Mouse (Mus musculus) neural tube, embryonic 11.5 days (tissue): ENCODE data around the gene Canx. TPM values are rescaled to one million over a fixed set of nuclear protein-coding genes. Genes with fewer than 3 reads are reported as not detected.
A peak's percentile ranks its signal among the peaks of the same experiment; 100 is the strongest.

Experiments used
- ATAC-seq: fragments of 200-750 bp; cut with Nextera tagmentation; 2 replicates; pipeline ENCODE4 v1.8.0; 2017; ENCODE audit warnings: moderate number of reproducible peaks, mild to moderate bottlenecking, moderate TSS enrichment, moderate library complexity; ENCODE audit not compliant: insufficient read depth, low FRiP score, low TSS enrichment
- DNase-seq: peaks from one replicate; pipeline ENCODE4 v3.0.0-alpha.2; 2015; ENCODE audit warnings: low spot score
- H3K27ac ChIP-seq: fragments of 300-500 bp; sonication (generic); 2 replicates; pipeline ENCODE4 v1.5.1; 2014; ENCODE audit warnings: low read depth, mild to moderate bottlenecking, low read length
- H3K27me3 ChIP-seq: fragments of 300-500 bp; sonication (generic); 2 replicates; pipeline ENCODE4 v1.6.1; 2014; ENCODE audit warnings: mild to moderate bottlenecking, low read length, mixed read lengths; ENCODE audit not compliant: control insufficient read depth, insufficient read depth
- H3K36me3 ChIP-seq: fragments of 300-500 bp; sonication (generic); 2 replicates; pipeline ENCODE4 v1.6.1; 2014; ENCODE audit warnings: mild to moderate bottlenecking, low read length, moderate library complexity, mixed read lengths; ENCODE audit not compliant: control insufficient read depth, insufficient read depth
- H3K4me1 ChIP-seq: fragments of 300-500 bp; sonication (generic); 2 replicates; pipeline ENCODE4 v1.6.1; 2014; ENCODE audit warnings: low read length, mixed read lengths; ENCODE audit not compliant: control insufficient read depth, insufficient read depth
- H3K4me2 ChIP-seq: fragments of 300-500 bp; sonication (generic); 2 replicates; pipeline ENCODE4 v1.6.1; 2014; ENCODE audit warnings: low read depth, mild to moderate bottlenecking, moderate library complexity
- H3K4me3 ChIP-seq: fragments of 300-500 bp; sonication (generic); 2 replicates; pipeline ENCODE4 v1.5.1; 2014; ENCODE audit warnings: low read depth, low read length
- H3K9ac ChIP-seq: fragments of 300-500 bp; sonication (generic); 2 replicates; pipeline ENCODE4 v1.6.1; 2014; ENCODE audit warnings: mild to moderate bottlenecking, low read length
- H3K9me3 ChIP-seq: fragments of 300-500 bp; sonication (generic); 2 replicates; pipeline ENCODE4 v1.6.1; 2016; ENCODE audit warnings: low read length; ENCODE audit not compliant: control insufficient read depth
- WGBS: fragments of 180-500 bp; shearing (Covaris S2); extraction: QIAGEN DNeasy Blood & Tissue Kit; methylation state at CpG from one replicate; pipeline ENCODE4 v1.1.7; 2014; 5-methylcytosine and 5-hydroxymethylcytosine counted together
- polyA plus RNA-seq: library from polyadenylated mRNA; unstranded; fragments of >200 nt; fragmentation: Nextera tagmentation; extraction: Ambion mirVana; gene quantifications from 2 replicates; pipeline ENCODE4 v1.2.1, GENCODE M21; 2014

Gene Canx
- polyA plus RNA-seq, result 240 and 252 TPM in 2 replicates

GRCm38 (mm10) chr11:50325496-50326301 is at the start of gene Canx:
TSS of gene Canx (minus strand) at chr11:50325673.
- Histone ChIP-seq H3K36me3 (no peaks in the 10 kb centered on the region), H3K27me3 (no peaks in the 10 kb centered on the region), H3K9me3 (no peaks in the 10 kb centered on the region), H3K27ac (peak within 1 kb of the TSS; percentile 87), H3K4me2 (peak within 1 kb of the TSS; percentile 66), H3K4me3 (peak within 1 kb of the TSS; percentile 91), H3K4me1 (peaks cover 7% of the 10 kb centered on the region), H3K9ac (peak within 1 kb of the TSS; percentile 97)
- WGBS, result under 1% methylated on average over 63 of the region's 64 CpGs
- DNase-seq, result peak; percentile 98
- peak; percentile 98 for ATAC-seq

DNA sequence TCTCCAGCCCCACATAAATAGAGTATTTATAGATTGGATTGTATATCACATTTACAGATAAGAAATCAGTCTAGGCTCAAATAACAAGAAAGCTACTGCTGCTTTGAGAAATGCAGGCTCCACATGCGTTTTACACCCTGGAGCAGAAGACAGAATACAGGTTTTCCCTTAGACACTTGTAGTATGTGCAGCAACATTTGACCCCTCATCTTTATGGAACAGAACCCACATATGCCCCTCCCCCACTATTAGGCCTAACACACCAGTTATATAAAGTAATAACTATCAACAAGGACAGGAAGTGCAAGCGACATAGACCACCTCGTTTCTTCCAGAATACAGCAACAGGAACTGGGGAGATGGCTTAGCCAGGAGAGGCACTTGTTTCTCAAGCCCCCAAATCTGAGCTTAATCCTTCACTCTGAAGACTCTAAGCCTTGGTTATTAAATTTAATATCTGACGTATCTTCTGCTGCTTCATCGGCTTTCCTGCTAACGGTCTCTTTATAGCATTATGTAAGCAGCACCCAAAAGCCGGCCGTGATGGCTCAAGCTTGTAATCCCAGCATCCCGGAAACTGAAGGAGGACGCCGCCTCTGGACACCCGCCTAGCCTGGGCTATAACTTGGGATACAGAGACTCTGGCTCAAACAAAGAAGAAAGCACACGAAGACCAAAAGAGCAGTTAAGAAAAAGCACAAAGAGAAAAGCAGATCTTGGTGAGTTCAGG is 49.0 kb upstream of the Canx start:
- H3K4me2 ChIP-seq, result no peak overlapping the region
- DNase-seq, result no peak
- H3K27me3 ChIP-seq, result no peaks in the 10 kb centered on the region
- no peaks in the 10 kb centered on the region for H3K9me3 ChIP-seq
- peaks cover 4% of the 10 kb centered on the region for H3K4me1 ChIP-seq
- no peak overlapping the region for H3K4me3 ChIP-seq
- no peak overlapping the region for H3K27ac ChIP-seq
- no peak overlapping the region for H3K9ac ChIP-seq
- H3K36me3 ChIP-seq, result peaks cover 3% of the 10 kb centered on the region; the same call in 1 of the 2 replicates
- no peak for ATAC-seq
- WGBS, result 91% methylated on average over 13 of the region's 13 CpGs

DNA sequence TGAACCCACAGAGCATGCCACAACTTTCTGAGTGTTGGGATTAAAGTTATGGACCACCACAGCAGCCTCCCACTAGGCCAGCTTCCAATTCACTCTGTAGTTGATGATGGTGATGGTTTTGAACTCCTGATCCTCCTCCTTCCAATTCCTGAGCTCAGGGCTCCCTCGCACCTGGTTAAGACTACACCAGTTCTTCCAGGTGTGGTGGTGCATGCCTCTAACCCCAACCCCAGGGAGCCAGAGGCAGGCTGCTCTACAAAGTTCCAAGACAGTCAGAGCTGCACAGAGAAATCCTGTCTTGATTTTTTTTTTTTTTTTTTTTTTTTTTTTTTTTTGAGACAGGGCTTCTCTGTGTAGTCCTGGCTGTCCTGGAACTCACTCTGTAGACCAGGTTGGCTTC is 48.1 kb upstream of the Canx start:
- Histone ChIP-seq H3K36me3 (no peaks in the 10 kb centered on the region; the same call in 1 of the 2 replicates), H3K27me3 (no peaks in the 10 kb centered on the region), H3K27ac (no peak overlapping the region), H3K9ac (no peak overlapping the region), H3K4me3 (no peak overlapping the region), H3K9me3 (no peaks in the 10 kb centered on the region), H3K4me1 (0 out of 2 replicates have a peak, but pooled peaks cover 2% of the 10 kb centered on the region), H3K4me2 (no peak overlapping the region)
- WGBS, result 100% methylated on average over 1 of the region's 1 CpGs
- no peak for ATAC-seq
- no peak for DNase-seq

DNA sequence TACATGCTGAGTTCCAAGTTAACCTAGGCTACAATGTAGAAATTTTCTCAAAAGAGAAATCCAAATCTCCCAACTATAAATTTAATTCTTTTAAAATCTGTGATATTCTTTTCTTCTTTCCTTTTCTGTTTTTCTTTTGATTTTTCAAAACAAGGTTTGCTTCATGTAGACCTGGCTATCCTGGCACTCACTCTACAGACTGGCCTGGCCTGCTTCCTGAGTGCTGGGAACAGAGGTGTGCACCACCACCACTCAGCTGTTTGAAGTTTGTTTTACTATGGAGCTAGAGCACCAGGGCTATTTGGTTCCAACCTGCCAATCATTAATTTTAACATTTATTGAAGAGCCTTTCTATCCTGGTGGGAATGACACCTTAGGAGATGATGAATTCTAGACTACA is 47.6 kb upstream of the Canx start:
- Histone ChIP-seq H3K4me2 (no peak overlapping the region), H3K27ac (no peak overlapping the region), H3K36me3 (no peaks in the 10 kb centered on the region), H3K9ac (no peak overlapping the region), H3K4me1 (0 out of 2 replicates have a peak, but pooled peaks cover 2% of the 10 kb centered on the region), H3K27me3 (no peaks in the 10 kb centered on the region), H3K4me3 (no peak overlapping the region), H3K9me3 (no peaks in the 10 kb centered on the region)
- DNase-seq, result no peak
- ATAC-seq, result no peak

DNA sequence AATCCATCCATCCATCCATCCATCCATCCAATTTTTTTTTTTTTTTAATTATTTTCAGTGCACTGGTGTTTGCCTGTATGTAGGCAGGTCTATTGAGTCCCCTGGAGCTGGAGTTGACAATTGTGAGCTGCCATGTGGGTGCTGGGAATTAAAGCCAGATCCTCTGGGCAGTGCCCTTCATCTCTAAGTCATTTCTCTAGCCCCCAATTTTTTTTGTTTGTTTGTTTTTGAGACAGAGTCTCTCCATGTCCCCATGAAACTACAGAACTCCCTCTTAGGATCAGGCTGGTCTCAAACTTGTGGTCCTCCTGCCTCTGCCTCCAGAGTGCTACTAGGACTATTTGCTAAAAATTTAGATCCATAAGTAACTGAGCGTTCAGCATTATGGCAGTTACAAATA is 46.4 kb upstream of the Canx start:
- DNase-seq, result no peak
- H3K4me3 ChIP-seq, result no peak overlapping the region
- no peaks in the 10 kb centered on the region for H3K9me3 ChIP-seq
- H3K4me1 ChIP-seq, result 0 out of 2 replicates have a peak, but pooled peaks cover 2% of the 10 kb centered on the region
- no peak overlapping the region for H3K4me2 ChIP-seq
- no peak overlapping the region; the same call in 1 of the 2 replicates for H3K9ac ChIP-seq
- WGBS, result 92% methylated on average over 1 of the region's 1 CpGs
- no peak for ATAC-seq
- no peaks in the 10 kb centered on the region for H3K27me3 ChIP-seq
- no peak overlapping the region for H3K27ac ChIP-seq
- no peaks in the 10 kb centered on the region for H3K36me3 ChIP-seq

DNA sequence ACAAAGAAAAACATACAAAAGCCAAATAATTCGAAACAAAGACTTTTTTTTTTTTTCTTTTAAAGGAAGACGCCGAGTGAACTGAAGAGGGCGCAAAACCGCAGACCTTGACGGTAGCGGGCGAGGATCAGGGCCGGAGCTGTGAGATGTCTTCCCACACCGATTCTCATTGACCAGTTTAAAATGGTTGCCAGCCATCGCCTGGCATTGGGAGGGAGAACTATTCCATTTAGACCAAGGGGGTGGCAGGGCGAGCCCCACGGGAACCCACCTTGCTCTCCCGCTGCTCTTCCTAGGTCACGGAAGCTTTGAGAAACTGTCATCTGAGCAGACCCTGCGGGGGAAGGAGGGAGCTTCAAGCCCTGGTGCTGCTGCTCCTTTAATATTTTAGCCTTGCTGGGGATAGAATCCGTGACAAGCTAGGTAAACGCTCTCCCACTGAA is 45.9 kb upstream of the Canx start:
- Histone ChIP-seq H3K27ac (no peak overlapping the region), H3K27me3 (no peaks in the 10 kb centered on the region), H3K4me3 (peak overlapping the region; percentile 26), H3K4me2 (peak overlapping the region; percentile 52), H3K9me3 (no peaks in the 10 kb centered on the region), H3K9ac (peak overlapping the region; percentile 51), H3K36me3 (no peaks in the 10 kb centered on the region), H3K4me1 (0 out of 2 replicates have a peak, but pooled peaks cover 2% of the 10 kb centered on the region)
- peak; percentile 81 for DNase-seq
- peak; percentile 49 for ATAC-seq
- 2% methylated on average over 18 of the region's 18 CpGs for WGBS

DNA sequence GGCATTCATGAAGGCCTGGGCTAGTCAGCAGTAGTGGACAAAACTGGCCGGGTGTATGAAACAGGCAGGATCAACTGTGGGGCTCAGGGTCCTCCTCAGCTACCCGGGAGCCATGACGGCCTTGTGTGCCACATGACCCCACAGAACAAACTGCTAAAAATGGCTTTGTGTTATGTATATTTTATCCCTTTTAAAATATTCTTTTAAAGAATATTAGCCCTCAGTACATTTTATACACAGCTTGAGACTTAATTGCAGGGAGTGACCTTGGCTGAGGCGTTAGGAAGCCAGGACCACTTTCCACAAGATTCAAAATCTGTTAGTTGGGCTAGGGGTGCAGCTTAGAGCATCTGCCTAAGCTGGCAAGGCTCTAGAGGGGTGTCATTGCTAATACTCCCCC is 45.5 kb upstream of the Canx start:
- DNase-seq (peak; percentile 30), ATAC-seq (no peak)
- Histone ChIP-seq H3K36me3 (no peaks in the 10 kb centered on the region), H3K4me1 (no peaks in the 10 kb centered on the region), H3K4me3 (no peak overlapping the region; the same call in 1 of the 2 replicates), H3K27me3 (no peaks in the 10 kb centered on the region), H3K9ac (peak overlapping the region; percentile 7; the same call in 1 of the 2 replicates), H3K4me2 (peak overlapping the region; percentile 52; the same call in 1 of the 2 replicates), H3K9me3 (no peaks in the 10 kb centered on the region), H3K27ac (no peak overlapping the region)
- 69% methylated on average over 4 of the region's 4 CpGs for WGBS

- no peaks in the 10 kb centered on the region for H3K27me3 ChIP-seq
- no peaks in the 10 kb centered on the region for H3K4me1 ChIP-seq
- 94% methylated on average over 5 of the region's 5 CpGs for WGBS
- H3K36me3 ChIP-seq, result no peaks in the 10 kb centered on the region
- no peak for ATAC-seq
- H3K27ac ChIP-seq, result no peak overlapping the region
- H3K9ac ChIP-seq, result no peak overlapping the region
- no peak overlapping the region for H3K4me2 ChIP-seq
- no peak for DNase-seq
- no peak overlapping the region for H3K4me3 ChIP-seq
- no peaks in the 10 kb centered on the region for H3K9me3 ChIP-seq
These were observed 44.0 kb upstream of the Canx start for GRCm38 (mm10) chr11:50369360-50369911.
